Mouse (Mus musculus) lung, postnatal 10 days (tissue): ENCODE measurements at regions not wholly inside any gene's neighbourhood (a gene's known extent, or its start where the extent isn't known, plus 50 kb on each side); places are given as distances from the start of the nearest gene placed in this dataset.
A peak's percentile ranks its signal among the peaks of the same experiment; 100 is the strongest.
"Not testable (repeated sequence)": the region's sequence is repeated elsewhere in the genome, so short reads cannot be mapped to it uniquely, and the experiment has no call there.

ENCODE experiments used
- DNase-seq: peaks from one replicate; pipeline ENCODE4 v3.0.0; 2021

DNA sequence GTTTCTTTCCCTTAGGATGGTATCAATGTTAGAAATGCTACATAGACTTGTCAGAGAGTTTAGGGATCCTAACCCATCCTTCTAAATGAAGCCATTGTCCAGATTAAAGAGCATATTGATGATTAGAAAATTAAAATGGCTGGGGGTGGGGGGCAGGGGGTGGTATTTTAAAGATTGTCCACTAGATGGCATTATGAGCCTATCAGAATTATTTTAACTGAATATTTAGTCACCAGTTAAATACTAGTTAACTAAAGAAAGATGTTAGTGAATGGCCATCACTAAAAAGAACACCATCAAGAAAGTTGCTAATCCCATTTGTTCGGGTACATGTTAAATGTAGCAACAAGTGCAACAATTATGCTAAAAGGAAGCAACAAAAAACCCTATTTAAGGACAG lies 1909.6 kb upstream of the 5930422O12Rik start:
- no peak for DNase-seq

DNA sequence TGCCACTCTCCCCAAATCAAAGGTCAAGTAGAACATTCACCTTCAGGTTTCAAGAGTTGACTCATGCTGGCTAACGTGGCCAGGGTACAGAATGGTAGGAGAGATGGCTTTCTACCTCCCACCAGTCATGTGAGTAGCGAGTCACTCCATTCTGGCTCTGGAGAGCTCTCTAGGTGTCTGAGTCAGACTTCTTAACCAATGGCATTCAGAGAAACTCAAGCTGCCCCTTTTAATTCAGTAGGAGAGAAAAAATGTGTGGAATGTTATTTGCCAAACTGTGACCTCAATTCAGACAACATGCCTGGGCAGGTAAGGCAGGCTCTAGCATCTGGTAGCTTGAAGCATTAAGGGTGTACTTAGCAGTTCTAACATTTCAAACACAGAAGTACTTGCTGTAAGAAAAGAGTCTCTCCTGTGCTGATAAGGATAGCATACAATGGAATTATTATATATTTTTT lies 1907.5 kb upstream of the 5930422O12Rik start:
- DNase-seq = peak; percentile 59

- DNase-seq = no peak
Observed at GRCm38 (mm10) chr8:31525071-31525470, 1903.4 kb upstream of the 5930422O12Rik start.

DNA sequence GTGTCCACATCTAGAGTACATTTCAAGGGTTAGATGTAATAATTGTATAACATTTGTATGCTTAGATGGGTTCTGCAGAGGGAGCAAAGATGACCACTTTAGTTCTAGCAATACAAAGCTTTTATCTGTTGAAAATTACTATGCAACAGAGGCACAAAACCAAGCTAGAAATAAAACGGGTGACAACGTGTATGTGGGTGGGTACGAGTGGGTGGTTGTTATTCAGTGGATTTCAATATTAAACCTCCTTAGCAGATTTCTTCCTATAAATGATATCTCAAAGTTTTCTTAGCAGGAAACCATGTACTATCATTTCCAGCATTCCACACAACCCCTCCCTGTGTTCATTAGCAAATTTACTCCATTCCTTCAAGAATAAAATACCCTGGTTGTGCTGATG lies 1889.3 kb upstream of the 5930422O12Rik start:
- no peak for DNase-seq

DNA sequence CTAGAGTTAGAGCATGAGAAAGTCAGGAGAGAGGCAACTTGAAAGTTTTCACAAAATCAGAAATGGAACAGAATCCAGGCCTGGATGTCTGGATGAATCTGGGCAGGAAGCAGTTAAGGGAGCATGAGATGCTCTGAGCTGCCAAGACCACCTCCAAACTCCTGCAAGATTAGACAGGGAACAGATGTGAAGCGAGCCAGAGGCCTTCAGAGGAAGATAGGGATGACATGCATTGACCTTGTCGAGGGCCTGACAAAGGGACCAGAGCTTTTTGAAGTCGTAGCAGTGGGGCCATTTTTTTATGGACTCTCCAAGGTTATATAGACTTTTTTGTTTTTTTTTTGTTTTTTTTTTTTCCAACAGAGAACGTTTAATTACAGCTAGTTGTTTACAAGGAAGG lies 1886.9 kb upstream of the 5930422O12Rik start:
- no peak for DNase-seq

DNA sequence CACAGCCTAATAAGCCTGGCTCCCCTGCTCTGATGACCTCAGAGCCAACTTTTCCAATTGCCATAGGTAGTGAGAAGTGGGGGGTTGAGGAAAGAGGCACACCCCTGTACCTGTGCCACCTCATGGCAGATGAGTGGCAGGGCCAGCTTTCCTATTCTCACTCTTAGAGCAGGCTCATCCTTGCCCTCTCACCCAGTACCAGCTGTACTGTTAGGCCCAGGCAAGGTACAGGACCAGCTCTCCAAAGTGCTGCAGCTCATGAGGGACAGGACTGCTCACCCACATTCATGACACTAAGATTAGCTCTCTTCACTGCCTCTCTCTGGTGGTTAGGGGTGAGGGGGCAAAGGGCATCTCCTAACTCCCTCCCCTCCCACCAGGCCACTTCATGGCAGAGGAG lies 1854.4 kb upstream of the 5930422O12Rik start:
- DNase-seq = no peak

DNA sequence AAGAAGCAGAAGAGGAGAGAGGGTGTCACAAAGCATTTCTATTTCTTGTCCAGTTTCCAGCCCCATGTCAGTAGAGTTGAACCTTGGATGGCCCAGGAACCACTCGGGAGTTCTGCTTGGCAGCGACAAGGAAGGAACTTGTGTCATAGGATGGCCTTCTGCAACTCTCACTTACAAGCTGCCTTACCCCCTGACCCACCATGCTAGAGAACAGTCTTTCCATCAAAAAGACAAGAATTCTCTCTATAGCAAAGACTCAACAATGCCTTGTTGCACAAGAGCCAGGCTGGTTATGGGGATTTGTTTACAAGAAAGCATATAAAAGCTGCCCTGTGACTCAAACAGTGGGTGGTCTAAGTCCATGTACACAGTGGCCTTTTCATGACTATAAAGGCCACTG lies 1852.4 kb upstream of the 5930422O12Rik start:
- DNase-seq = no peak

DNA sequence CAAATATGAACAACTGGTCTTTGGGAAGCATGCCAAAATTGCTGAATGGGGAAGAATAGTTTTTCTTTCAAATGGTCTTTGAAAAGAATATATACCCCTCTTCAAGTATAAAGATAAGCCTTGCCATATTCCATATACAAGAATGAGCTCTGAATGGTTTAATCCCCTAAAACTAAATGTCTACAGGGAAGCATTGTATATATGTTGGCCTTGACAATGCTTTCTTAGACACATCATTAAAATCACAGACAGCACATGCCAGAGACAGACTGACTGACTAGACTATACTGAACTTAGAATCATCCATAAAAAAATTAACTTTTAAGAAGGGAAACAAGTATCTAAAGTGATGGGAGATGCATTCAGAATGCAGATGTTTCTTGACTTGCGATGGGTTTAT lies 1843.8 kb upstream of the 5930422O12Rik start:
- DNase-seq = no peak

DNA sequence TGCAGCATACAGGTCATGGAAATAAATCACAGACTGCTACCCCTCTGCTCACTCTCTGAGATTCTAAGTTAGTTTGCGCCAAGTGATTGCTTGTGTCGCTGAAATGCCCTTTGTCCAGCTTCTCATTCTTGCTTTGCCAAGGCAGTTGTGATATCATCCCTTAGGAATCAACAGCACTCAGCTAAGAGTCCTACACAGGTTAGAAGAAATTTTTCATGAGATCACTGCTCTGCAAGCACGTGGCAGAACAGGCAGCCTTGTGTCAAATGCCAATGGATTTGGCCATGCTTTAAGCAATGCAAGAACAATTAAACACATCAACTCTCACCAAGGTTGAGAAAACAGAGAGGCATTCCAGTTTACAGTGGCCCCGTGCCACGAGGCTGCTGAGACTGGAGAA lies 1829.0 kb upstream of the 5930422O12Rik start:
- DNase-seq = peak; percentile 20

DNA sequence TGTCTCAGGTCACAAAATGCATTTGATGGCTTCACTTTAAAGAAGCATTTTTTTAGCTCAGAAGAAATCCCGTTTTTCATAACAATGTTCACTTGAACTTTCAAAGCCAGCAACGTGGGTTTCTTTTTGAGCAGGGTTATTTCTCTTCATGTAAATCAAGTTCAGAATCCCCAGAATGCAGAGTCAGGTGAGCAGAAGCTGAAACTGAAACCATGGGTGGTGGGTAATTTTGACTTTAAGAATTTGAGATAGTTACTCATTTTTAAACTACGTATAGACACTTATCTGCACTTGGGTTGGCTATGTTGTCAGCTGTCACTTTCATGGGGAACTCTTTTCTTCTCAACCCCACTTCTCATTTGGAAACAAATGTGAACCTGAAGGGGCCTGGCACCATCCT lies 1827.5 kb upstream of the 5930422O12Rik start:
- no peak for DNase-seq

- no peak for DNase-seq
Observed at GRCm38 (mm10) chr8:31616501-31616900, 1812.0 kb upstream of the 5930422O12Rik start.

GRCm38 (mm10) chr8:31627708-31628107 lies 1800.8 kb upstream of the 5930422O12Rik start:
- no peak for DNase-seq

- no peak for DNase-seq
Observed at GRCm38 (mm10) chr8:31628146-31628545, 1800.4 kb upstream of the 5930422O12Rik start.

DNA sequence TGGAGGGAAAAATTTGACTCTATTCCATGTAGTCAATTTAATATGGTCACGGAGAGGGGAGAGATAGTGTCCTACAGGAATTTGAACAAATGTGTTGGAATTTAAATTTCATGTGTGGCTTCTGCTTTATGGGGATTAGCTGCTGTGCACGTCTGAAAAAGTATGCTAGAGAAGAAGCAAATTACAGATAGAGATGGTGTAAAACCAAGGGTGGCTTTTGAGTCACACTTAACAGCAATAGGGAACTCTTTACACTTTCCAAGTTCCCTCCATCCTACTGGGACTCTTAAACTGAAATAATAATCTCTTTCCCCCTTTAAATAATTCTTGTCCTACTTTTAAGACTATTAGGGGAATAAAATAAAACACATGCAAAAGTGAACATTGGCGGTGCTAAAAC lies 1790.1 kb upstream of the 5930422O12Rik start:
- no peak for DNase-seq

DNA sequence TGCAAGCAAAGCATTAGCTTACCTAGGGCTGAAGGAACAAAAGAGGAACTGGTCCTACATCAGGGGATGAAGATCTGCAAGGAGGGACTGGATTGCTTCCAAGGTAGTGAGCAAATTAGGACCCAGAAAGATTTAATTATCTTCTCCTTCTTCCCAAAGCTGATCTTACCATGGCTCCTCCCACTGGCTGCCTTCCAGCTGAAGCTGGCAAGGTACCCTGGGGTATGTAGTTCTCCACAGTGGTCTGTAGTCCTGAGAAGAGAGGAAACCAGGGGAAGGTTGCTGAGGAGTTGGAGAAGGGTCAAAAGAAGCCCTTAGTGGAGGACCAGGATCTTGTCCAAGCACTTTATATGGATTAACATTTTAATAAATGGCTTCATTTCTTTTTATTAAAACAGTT lies 1764.8 kb upstream of the 5930422O12Rik start:
- DNase-seq = peak; percentile 5

- no peak for DNase-seq
Observed at GRCm38 (mm10) chr8:31665485-31665884, 1763.0 kb upstream of the 5930422O12Rik start.

- no peak for DNase-seq
Observed at GRCm38 (mm10) chr8:31704168-31704567, 1724.3 kb upstream of the 5930422O12Rik start.

DNA sequence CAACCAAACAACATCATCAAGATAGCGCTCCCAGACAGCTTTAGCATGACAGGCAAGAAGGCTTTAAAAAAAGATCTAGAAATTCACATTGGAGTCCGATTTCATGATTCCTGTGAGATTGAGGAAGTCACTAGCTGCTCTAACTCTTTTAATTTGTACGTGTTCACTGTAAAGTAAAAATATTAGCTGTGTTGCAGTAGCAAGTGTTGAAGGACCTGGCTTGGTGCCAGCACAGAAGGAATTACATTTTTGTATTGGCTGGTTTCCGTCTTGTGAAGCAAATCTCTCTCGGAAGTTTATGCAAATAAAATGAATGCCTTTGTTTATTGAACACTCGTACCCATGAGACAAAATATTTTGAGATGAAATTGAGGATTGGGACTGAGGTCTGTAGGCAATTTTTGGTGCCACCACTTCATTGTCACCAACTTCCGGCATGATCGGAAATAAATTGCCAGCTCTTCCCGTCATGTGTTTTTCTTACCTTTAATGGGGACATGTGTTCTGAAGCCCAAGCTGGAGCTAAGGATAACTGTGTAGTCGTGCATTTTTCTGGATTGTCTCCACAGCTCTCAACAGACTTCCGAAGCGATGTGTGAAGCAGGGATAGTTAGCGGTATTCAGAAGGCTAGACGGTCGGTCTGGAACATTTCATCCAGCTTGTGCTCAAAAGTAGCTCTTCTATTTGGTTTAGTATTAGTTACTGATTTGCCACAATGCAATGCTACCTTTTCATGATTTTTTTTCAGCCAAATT lies 1715.0 kb upstream of the 5930422O12Rik start:
- DNase-seq = peak; percentile 27

DNA sequence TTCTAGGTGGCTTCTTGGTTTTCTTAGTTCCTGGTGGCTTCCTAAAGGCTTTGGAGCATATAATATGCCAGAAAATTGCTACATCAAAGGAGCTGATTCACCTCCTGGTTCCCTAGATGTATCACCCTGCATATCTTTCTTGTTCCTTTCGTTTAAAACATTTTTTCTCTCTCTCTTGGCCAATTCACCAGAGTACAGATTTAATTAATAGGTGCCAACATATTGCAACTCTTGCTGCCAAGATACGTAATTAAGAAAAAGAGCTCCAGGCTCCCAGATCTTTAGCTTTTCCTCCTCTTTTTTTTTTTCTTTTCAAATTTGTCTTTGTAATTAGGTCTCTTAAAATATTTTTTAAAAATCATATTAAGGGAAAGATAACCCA lies 1714.4 kb upstream of the 5930422O12Rik start:
- no peak for DNase-seq

GRCm38 (mm10) chr8:31720021-31720420 lies 1708.5 kb upstream of the 5930422O12Rik start:
- no peak for DNase-seq

DNA sequence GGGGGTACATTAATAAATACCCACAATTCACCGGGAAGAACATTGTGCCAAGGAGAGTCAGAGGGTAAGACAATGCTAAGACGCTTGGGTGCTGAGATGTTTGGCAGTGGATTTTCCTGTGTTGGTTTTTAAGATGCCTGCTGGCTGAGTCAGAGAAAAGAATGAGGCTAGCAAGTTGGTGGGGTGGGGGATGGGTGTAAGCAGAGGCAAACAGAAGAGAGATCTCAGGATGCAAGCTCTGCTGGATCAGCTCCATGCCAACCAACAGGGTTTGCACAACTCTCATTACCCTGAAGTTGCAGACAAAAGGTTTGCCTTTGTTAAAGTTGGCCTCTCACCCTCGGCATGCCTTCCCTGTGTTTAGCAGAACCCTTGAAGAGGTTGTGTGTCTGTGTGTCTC lies 1707.9 kb upstream of the 5930422O12Rik start:
- peak; percentile 9 for DNase-seq

- no peak for DNase-seq
Observed at GRCm38 (mm10) chr8:31725430-31725829, 1703.1 kb upstream of the 5930422O12Rik start.

GRCm38 (mm10) chr8:31735610-31736009 lies 1692.9 kb upstream of the 5930422O12Rik start:
- no peak for DNase-seq

- not testable (repeated sequence) for DNase-seq
Observed at GRCm38 (mm10) chr8:31737314-31737713, 1691.2 kb upstream of the 5930422O12Rik start.

DNA sequence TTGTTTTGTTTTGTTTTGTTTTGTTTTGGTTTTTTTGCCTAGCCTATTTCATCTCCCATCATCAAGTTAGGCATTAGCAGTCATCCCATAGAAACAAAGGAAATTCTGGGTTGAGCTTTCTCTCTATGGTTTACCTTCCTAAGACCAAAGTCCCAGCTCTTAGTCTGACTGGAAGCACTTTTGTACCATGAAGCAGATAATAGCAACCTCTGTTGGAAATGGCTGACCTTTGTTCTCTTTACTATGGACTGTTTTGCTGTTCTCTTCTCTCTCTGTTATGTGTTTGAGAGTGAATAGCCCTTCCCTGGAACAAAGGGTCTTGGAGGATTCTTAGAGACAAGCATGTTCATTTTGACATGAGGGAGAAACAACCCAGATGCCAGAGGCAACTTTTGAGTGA lies 1681.7 kb upstream of the 5930422O12Rik start:
- DNase-seq = no peak
